Mouse (Mus musculus) embryonic fibroblast, embryonic 13.5 days (primary cell): ENCODE measurements at regions not wholly inside any gene's neighbourhood (a gene's known extent, or its start where the extent isn't known, plus 50 kb on each side); places are given as distances from the start of the nearest gene placed in this dataset.

Experiments
- CTCF ChIP-seq: IDR thresholded peaks from 2 replicates; pipeline ENCODE4 v1.5.1; 2011; ENCODE audit warnings: mild to moderate bottlenecking, control low read depth, low read length, moderate library complexity, borderline replicate concordance; ENCODE audit not compliant: insufficient read depth
- POLR2A ChIP-seq: IDR thresholded peaks from 2 replicates; pipeline ENCODE4 v1.6.1; 2011; ENCODE audit warnings: low read depth, mild to moderate bottlenecking, control low read depth, low read length, moderate library complexity

GRCm38 (mm10) chr17:64214599-64214998, 117.1 kb downstream of the Pja2 start:
- TF ChIP-seq POLR2A (no peak), CTCF (no peak)
